Mouse (Mus musculus) olfactory bulb, adult 2 months (tissue): ENCODE measurements around the gene Cabp4. TPM values are rescaled to one million over a fixed set of nuclear protein-coding genes. Genes with fewer than 3 reads are reported as not detected.
"Not testable (repeated sequence)": the region's sequence is repeated elsewhere in the genome, so short reads cannot be mapped to it uniquely, and the experiment has no call there.

Experiments used
- H3K27ac ChIP-seq: fragments of 200-500 bp; 2 replicates; pipeline ENCODE4 v1.5.1; 2012; ENCODE audit warnings: low read depth, low read length; ENCODE audit not compliant: insufficient read depth
- H3K4me1 ChIP-seq: fragments of 200-500 bp; 2 replicates; pipeline ENCODE4 v1.6.1; 2012; ENCODE audit warnings: low read length; ENCODE audit not compliant: control insufficient read depth, insufficient read depth
- H3K4me3 ChIP-seq: fragments of 200-500 bp; 2 replicates; pipeline ENCODE4 v1.5.1; 2012; ENCODE audit warnings: mild to moderate bottlenecking, low read depth, low read length, moderate library complexity; ENCODE audit not compliant: insufficient read depth
- CTCF ChIP-seq: fragments of 200-500 bp; IDR thresholded peaks from 2 replicates; pipeline ENCODE4 v1.5.1; 2012; ENCODE audit warnings: low read depth, mild to moderate bottlenecking, low read length, moderate library complexity; ENCODE audit not compliant: insufficient read depth
- POLR2A ChIP-seq: fragments of 200-500 bp; IDR thresholded peaks from 2 replicates; pipeline ENCODE4 v1.6.1; 2012; ENCODE audit warnings: mild to moderate bottlenecking, low read depth, low read length, moderate library complexity; ENCODE audit not compliant: insufficient read depth
- WGBS: fragments of 180-500 bp; shearing (Covaris S2); methylation state at CpG from one replicate; pipeline ENCODE4 v1.1.7; 2018; 5-methylcytosine and 5-hydroxymethylcytosine counted together
- polyA plus RNA-seq: library from polyadenylated mRNA; stranded (reverse); fragments of >200 nt; gene quantifications from 2 replicates; pipeline ENCODE4 v1.2.4, GENCODE M21; 2012; ENCODE audit warnings: low replicate concordance; ENCODE audit not compliant: missing spikeins, insufficient read depth, insufficient read length

Gene Cabp4
- polyA plus RNA-seq, 1 experiment, result not detected

DNA sequence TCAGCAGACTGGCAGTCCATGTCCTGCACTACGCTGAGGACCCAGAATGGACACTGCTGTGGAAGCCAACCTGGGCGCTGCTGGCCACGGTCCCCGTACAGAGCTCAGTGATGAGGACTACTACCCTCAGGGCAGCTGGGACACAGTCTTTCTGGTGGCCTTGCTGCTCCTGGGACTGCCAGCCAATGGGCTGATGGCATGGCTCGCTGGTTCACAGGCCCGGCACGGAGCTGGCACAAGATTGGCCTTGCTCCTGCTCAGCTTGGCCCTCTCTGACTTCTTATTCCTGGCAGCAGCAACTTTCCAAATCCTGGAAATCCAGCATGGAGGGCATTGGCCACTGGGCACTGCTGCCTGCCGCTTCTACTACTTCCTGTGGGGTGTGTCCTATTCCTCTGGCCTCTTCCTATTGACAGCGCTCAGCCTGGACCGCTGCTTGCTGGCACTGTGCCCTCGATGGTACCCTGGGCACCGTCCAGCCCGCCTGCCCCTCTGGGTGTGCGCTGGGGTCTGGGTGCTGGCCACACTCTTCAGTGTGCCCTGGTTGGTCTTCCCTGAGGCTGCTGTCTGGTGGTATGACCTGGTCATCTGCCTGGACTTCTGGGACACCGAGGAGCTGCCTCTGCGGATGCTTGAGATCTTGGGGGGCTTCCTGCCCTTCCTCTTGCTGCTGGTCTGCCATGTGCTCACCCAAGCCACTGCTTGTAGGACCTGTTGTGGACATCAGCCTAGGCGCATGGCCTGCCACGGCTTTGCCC is 1.2 kb downstream of the Cabp4 start:
- WGBS, result 80% methylated on average over 18 of the region's 18 CpGs
- no peak overlapping the region for H3K27ac ChIP-seq
- TF ChIP-seq POLR2A, result no peak
- TF ChIP-seq CTCF, result no peak
- H3K4me3 ChIP-seq, result no peak overlapping the region
- peaks cover 9% of the 10 kb centered on the region; the same call in 1 of the 2 replicates for H3K4me1 ChIP-seq

- TF ChIP-seq POLR2A (no peak), CTCF (no peak)
- Histone ChIP-seq H3K4me3 (no peak overlapping the region), H3K4me1 (peaks cover 2% of the 10 kb centered on the region; the same call in 1 of the 2 replicates), H3K27ac (no peak overlapping the region)
- 78% methylated on average over 6 of the region's 6 CpGs for WGBS
Measured at GRCm38 (mm10) chr19:4140147-4140546, 3.7 kb downstream of the Cabp4 start.

DNA sequence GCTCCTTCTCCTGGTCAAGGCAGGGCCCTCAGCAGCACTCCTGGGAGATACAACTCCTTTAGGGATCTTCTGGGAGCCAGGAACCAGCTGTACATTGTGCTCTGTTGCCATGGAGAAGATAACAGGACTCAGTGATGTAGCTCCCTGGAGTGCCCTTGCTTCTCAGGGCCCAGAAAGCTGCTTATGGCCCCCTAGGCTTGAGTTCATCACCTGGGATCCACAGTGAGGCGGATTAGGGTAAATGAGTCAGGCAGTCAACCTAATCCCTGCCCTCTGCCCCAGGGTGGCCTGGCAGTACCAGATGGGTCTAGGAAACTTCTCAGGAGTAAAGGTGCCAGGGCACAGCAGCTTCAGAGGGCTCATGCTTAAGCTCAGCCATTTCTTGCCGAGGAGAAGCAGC is 4.4 kb downstream of the Cabp4 start, which contains the start of gene Gpr152:
TSS of gene Gpr152 (plus strand) at position 342 of the 400 bp plus-strand sequence.
- Histone ChIP-seq H3K27ac (no peak within 1 kb of the TSS), H3K4me3 (no peak within 1 kb of the TSS), H3K4me1 (peaks cover 2% of the 10 kb centered on the region; the same call in 1 of the 2 replicates)
- WGBS, result 79% methylated on average over 2 of the region's 2 CpGs
- no peak for TF ChIP-seq CTCF

- no peak for TF ChIP-seq CTCF
- TF ChIP-seq POLR2A, result no peak
- WGBS, result 76% methylated on average over 5 of the region's 5 CpGs
Measured at GRCm38 (mm10) chr19:4137913-4138312, 5.9 kb downstream of the Cabp4 start.

DNA sequence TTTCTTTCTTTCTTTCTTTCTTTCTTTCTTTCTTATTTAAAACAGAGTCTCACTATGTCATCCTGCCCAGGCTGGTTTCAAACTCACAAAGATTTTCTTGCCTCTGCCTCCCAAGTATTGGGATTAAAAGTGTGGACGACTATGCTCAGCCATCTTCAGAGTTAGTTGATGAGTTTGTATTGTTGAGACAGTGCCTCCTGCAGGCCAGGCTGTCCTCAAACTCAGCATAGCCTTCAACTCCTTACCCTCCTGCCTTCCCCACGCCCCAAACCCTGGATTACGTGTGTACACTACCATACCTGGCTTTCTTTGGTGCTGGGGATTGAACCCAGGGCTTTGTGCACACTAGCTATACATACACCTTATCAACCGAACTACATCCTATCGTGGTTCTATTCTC is 7.4 kb downstream of the Cabp4 start:
- no peak overlapping the region for H3K27ac ChIP-seq
- WGBS, result 83% methylated on average over 5 of the region's 5 CpGs
- peaks cover 2% of the 10 kb centered on the region; the same call in 1 of the 2 replicates for H3K4me1 ChIP-seq
- no peak overlapping the region for H3K4me3 ChIP-seq
- TF ChIP-seq CTCF, result no peak
- no peak for TF ChIP-seq POLR2A

More at GRCm38 (mm10) chr19:4137913-4138312, 5.9 kb downstream of the Cabp4 start:
- Histone ChIP-seq H3K4me1 (peaks cover 2% of the 10 kb centered on the region; the same call in 1 of the 2 replicates), H3K27ac (no peak overlapping the region), H3K4me3 (no peak overlapping the region)

- H3K27ac ChIP-seq, H3K4me1 ChIP-seq, H3K4me3 ChIP-seq: not testable (repeated sequence)
- 26% methylated on average over 8 of the region's 8 CpGs for WGBS
Measured at GRCm38 (mm10) chr19:4135963-4136345, 7.9 kb downstream of the Cabp4 start.

- not testable (repeated sequence) for H3K4me3 ChIP-seq, H3K4me1 ChIP-seq, H3K27ac ChIP-seq
- WGBS, result 88% methylated on average over 6 of the region's 6 CpGs
Measured at GRCm38 (mm10) chr19:4135229-4135962, 8.4 kb downstream of the Cabp4 start.

- no peak for TF ChIP-seq POLR2A
- no peak for TF ChIP-seq CTCF
- peaks cover 2% of the 10 kb centered on the region; the same call in 1 of the 2 replicates for H3K4me1 ChIP-seq
- H3K4me3 ChIP-seq, result no peak overlapping the region
- no peak overlapping the region for H3K27ac ChIP-seq
- WGBS, result 84% methylated on average over 4 of the region's 4 CpGs
Measured at GRCm38 (mm10) chr19:4134354-4134753, 9.5 kb downstream of the Cabp4 start.

DNA sequence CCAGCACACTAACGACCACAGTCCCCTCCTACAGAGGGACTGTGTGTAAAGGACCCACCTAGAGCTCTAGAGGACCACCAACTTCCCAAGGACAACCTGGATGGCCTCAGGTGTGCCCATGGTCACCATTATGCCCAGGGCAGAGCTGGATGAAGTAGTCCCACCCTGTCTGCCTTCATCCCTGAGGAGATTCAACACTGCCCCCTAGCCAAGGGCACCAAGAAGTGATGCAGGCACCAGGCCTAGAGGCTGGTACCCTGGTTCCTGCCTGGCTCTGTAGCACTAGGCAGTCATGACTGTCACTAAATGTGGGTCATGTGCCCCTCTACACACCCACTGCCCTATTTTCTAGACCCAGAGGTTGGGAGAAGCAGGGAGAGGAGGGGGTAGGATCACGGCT is 12.1 kb downstream of the Cabp4 start:
- 69% methylated on average over 2 of the region's 2 CpGs for WGBS
- TF ChIP-seq POLR2A, result no peak
- TF ChIP-seq CTCF, result no peak
- peaks cover 10% of the 10 kb centered on the region for H3K4me1 ChIP-seq
- H3K27ac ChIP-seq, result no peak overlapping the region
- H3K4me3 ChIP-seq, result no peak overlapping the region
